Mouse (Mus musculus): ENCODE results near the gene Tenm4. TPM values are rescaled to one million over a fixed set of nuclear protein-coding genes. Genes with fewer than 3 reads are reported as not detected.

Tenm4 gene
- total RNA-seq (2023), result 0.15 TPM

GRCm38 (mm10) chr7:96170924-96171595 lies at the start of gene Tenm4:
TSS of gene Tenm4 (plus strand) at chr7:96171246.

GRCm38 (mm10) chr7:96951281-96952051 lies 780.4 kb downstream of the Tenm4 start, which contains the start of gene Nars2:
TSS of gene Nars2 (plus strand) at chr7:96951505.

